Mouse (Mus musculus) gastrocnemius, adult 18-20 months (tissue): ENCODE measurements around the gene Cnpy3. TPM values are rescaled to one million over a fixed set of nuclear protein-coding genes. Genes with fewer than 3 reads are reported as not detected.

Experiments
- total RNA-seq, 2 experiments: library from RNA; stranded (reverse); gene quantifications; 2 replicates each; pipeline ENCODE4 v1.2.3; 2021

Cnpy3 gene
- total RNA-seq, 2 experiments from 2014 or later = 7.0 to 8.2 TPM

Other genes with a start within 250 kb of the Cnpy3 start
- 10 to 100 TPM; 13.6 to 14.4 TPM for gene Cul9, start 205.8 kb downstream of the Cnpy3 start, total RNA-seq
- gene Srf, start 196.0 kb downstream of the Cnpy3 start, total RNA-seq = 10 to 100 TPM; 80.0 to 87.2 TPM
- gene Ptk7, start 122.7 kb downstream of the Cnpy3 start, total RNA-seq = under 1 TPM; 0.30 to 0.38 TPM
- 10 to 100 TPM; 12.6 to 13.4 TPM for gene Klc4, start 106.2 kb downstream of the Cnpy3 start, total RNA-seq
- 100 to 1,000 TPM; 104 TPM for gene Mrpl2, start 106.0 kb downstream of the Cnpy3 start, total RNA-seq
- 1 to 10 TPM; 3.4 to 4.1 TPM for gene Cul7, start 101.9 kb downstream of the Cnpy3 start, total RNA-seq
- 10 to 100 TPM in 1 of 2 experiments, 1 to 10 TPM in 1; 8.4 to 11.8 TPM for gene Rrp36, start 77.9 kb downstream of the Cnpy3 start, total RNA-seq
- 10 to 100 TPM; 41.3 to 48.6 TPM for gene Mea1, start 73.4 kb downstream of the Cnpy3 start, total RNA-seq
- 10 to 100 TPM; 64.7 to 90.2 TPM for gene Klhdc3, start 71.3 kb downstream of the Cnpy3 start, total RNA-seq
- 10 to 100 TPM; 26.4 to 28.3 TPM for gene Ppp2r5d, start 47.1 kb downstream of the Cnpy3 start, total RNA-seq
- 10 to 100 TPM; 13.6 to 15.0 TPM for gene Pex6, start 40.8 kb downstream of the Cnpy3 start, total RNA-seq
- gene Gnmt, start 23.0 kb downstream of the Cnpy3 start, total RNA-seq = 1 to 10 TPM; 2.2 to 3.4 TPM
- not detected for gene Ptcra, start 11.5 kb upstream of the Cnpy3 start, total RNA-seq
- 10 to 100 TPM; 38.2 to 40.1 TPM for gene 2310039H08Rik, start 20.4 kb upstream of the Cnpy3 start, total RNA-seq
- gene Rpl7l1, start 30.5 kb upstream of the Cnpy3 start, total RNA-seq = 10 to 100 TPM; 36.7 to 37.9 TPM
- gene Bicral, start 106.3 kb upstream of the Cnpy3 start, total RNA-seq = 10 to 100 TPM in 1 of 2 experiments, 1 to 10 TPM in 1; 9.3 to 13.7 TPM
- 1 to 10 TPM; 7.1 to 7.4 TPM for gene Tbcc, start 138.5 kb upstream of the Cnpy3 start, total RNA-seq
- not detected for gene Prph2, start 158.2 kb upstream of the Cnpy3 start, total RNA-seq